Mouse (Mus musculus) intestine, embryonic 15.5 days (tissue): ENCODE results near the gene Cox6b1. TPM values are rescaled to one million over a fixed set of nuclear protein-coding genes. Genes with fewer than 3 reads are reported as not detected.

Source experiments
- polyA plus RNA-seq: library from polyadenylated mRNA; unstranded; fragments of >200 nt; fragmentation: Nextera tagmentation; extraction: Ambion mirVana; gene quantifications from 2 replicates; pipeline ENCODE4 v1.2.1, GENCODE M21; 2015

The Cox6b1 gene
- polyA plus RNA-seq, 1 experiment from 2014 or later: 1,191 TPM

Other genes starting within 250 kb of the Cox6b1 start
- gene Tyrobp, start 212.4 kb downstream of the Cox6b1 start, polyA plus RNA-seq: 49.8 and 63.7 TPM in 2 replicates
- 2.2 and 2.5 TPM in 2 replicates for gene Hcst, start 206.3 kb downstream of the Cox6b1 start, polyA plus RNA-seq
- 2.1 and 2.4 TPM in 2 replicates for gene Nfkbid, start 204.4 kb downstream of the Cox6b1 start, polyA plus RNA-seq
- 39.0 and 40.8 TPM in 2 replicates for gene Aplp1, start 180.6 kb downstream of the Cox6b1 start, polyA plus RNA-seq
- 2.0 and 3.0 TPM in 2 replicates for gene Kirrel2, start 168.5 kb downstream of the Cox6b1 start, polyA plus RNA-seq
- 1.3 and 3.3 TPM in 2 replicates for gene Nphs1, start 167.8 kb downstream of the Cox6b1 start, polyA plus RNA-seq
- 5.0 and 5.2 TPM in 2 replicates for gene Prodh2, start 132.5 kb downstream of the Cox6b1 start, polyA plus RNA-seq
- gene Arhgap33, start 91.1 kb downstream of the Cox6b1 start, polyA plus RNA-seq: 7.4 and 7.8 TPM in 2 replicates
- 37.8 and 41.5 TPM in 2 replicates for gene Hspb6, start 74.0 kb downstream of the Cox6b1 start, polyA plus RNA-seq
- gene Proser3, start 73.9 kb downstream of the Cox6b1 start, polyA plus RNA-seq: 8.7 and 10.0 TPM in 2 replicates
- 46.3 and 48.4 TPM in 2 replicates for gene Lin37, start 66.3 kb downstream of the Cox6b1 start, polyA plus RNA-seq
- 73.4 and 76.6 TPM in 2 replicates for gene U2af1l4, start 62.9 kb downstream of the Cox6b1 start, polyA plus RNA-seq
- gene Gm49396, start 62.8 kb downstream of the Cox6b1 start, polyA plus RNA-seq: 9.0 and 10.3 TPM in 2 replicates
- gene Psenen, start 62.5 kb downstream of the Cox6b1 start, polyA plus RNA-seq: 148 and 151 TPM in 2 replicates
- gene Igflr1, start 60.7 kb downstream of the Cox6b1 start, polyA plus RNA-seq: 2.2 and 2.9 TPM in 2 replicates
- gene Kmt2b, start 37.4 kb downstream of the Cox6b1 start, polyA plus RNA-seq: 6.5 and 7.2 TPM in 2 replicates
- gene Zbtb32, start 27.2 kb downstream of the Cox6b1 start, polyA plus RNA-seq: 0.87 and 1.6 TPM in 2 replicates
- 8.5 and 10.0 TPM in 2 replicates for gene Upk1a, start 13.3 kb downstream of the Cox6b1 start, polyA plus RNA-seq
- gene Etv2, start 9.7 kb upstream of the Cox6b1 start, polyA plus RNA-seq: not detected in 2 replicates
- gene Rbm42, start 24.2 kb upstream of the Cox6b1 start, polyA plus RNA-seq: 102 and 107 TPM in 2 replicates
- 38.7 and 40.5 TPM in 2 replicates for gene Haus5, start 38.8 kb upstream of the Cox6b1 start, polyA plus RNA-seq
- gene Pmis2, start 45.5 kb upstream of the Cox6b1 start, polyA plus RNA-seq: not detected in 2 replicates
- 3.2 and 4.7 TPM in 2 replicates for gene 2200002J24Rik, start 72.8 kb upstream of the Cox6b1 start, polyA plus RNA-seq
- 1.3 and 2.0 TPM in 2 replicates for gene Atp4a, start 86.1 kb upstream of the Cox6b1 start, polyA plus RNA-seq
- gene Tmem147, start 103.4 kb upstream of the Cox6b1 start, polyA plus RNA-seq: 220 and 257 TPM in 2 replicates
- 0.10 and 0.33 TPM in 2 replicates for gene Gapdhs, start 117.5 kb upstream of the Cox6b1 start, polyA plus RNA-seq
- gene Sbsn, start 125.3 kb upstream of the Cox6b1 start, polyA plus RNA-seq: 1.4 TPM in 2 replicates
- gene Dmkn, start 137.6 kb upstream of the Cox6b1 start, polyA plus RNA-seq: 4.6 and 5.3 TPM in 2 replicates
- 1.9 and 2.8 TPM in 2 replicates for gene Krtdap, start 161.7 kb upstream of the Cox6b1 start, polyA plus RNA-seq
- 10.9 and 15.5 TPM in 2 replicates for gene Ffar2, start 197.6 kb upstream of the Cox6b1 start, polyA plus RNA-seq
- gene Ffar3, start 230.0 kb upstream of the Cox6b1 start, polyA plus RNA-seq: 0.54 and 0.83 TPM in 2 replicates
- 0.25 and 0.27 TPM in 2 replicates for gene Ffar1, start 235.4 kb upstream of the Cox6b1 start, polyA plus RNA-seq